ENCODE assay signal across 8 mouse cellular contexts in the genomic region with DNA sequence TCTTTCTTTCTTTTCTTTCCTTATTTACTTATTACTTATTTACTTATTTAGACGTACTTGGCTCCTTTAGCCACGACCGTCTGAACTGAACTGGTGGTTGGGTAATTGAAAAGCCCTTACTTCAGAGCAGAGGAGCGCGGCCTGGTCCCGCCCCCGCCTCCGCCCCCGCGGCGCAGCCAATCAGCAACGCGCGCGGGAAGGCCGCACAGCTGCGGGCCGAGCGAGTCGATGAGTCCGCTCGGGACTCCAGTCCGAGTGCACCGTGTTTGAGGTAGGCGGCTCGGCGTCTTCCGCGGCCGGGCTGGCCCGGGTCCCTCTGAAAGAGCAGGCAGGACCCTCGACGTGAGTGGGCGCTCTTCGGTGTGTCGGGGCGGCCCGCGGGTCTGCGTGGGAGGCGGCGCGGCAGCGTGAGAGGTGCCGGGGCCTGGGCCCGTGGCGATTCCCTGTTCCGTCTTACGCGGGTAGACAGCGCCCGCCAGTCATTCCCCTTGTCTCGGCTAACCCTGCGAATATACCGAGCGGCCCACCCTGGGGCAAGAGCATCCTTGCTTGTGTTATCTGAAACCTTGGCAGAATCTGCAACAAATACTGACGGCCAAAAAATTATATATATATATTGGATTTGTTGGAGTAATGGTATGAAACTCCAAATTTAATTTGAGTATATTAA. TPM values are rescaled to one million over a fixed set of nuclear protein-coding genes. Genes with fewer than 3 reads are reported as not detected.
DNase-seq lines count a peak whose midpoint lies in the region; ATAC-seq lines count a peak whose summit lies in the region.

A gene (plus strand): TSS at position 204 of the 670 bp plus-strand sequence.

- under 1% methylated on average over 57 of the region's 57 CpGs for WGBS in intestine, embryonic 14.5 days

- H3K4me2 ChIP-seq in intestine, embryonic 14.5 days (ENCODE audit: low read length), result peak within 1 kb of the TSS; percentile 72

- peak within 1 kb of the TSS; percentile 86 for H3K9ac ChIP-seq in intestine, embryonic 14.5 days (ENCODE audit: low read length)

- intact Hi-C loops in left cerebral cortex, postnatal 14 days (cut with DNase I), result no loop called here

- peak; percentile 97 for ATAC-seq in intestine, embryonic 14.5 days (replicated peaks; ENCODE audit: low FRiP score, low TSS enrichment, low read depth)

- H3K36me3 ChIP-seq in intestine, embryonic 14.5 days (ENCODE audit: control insufficient read depth, insufficient read depth, low read length), result no peaks in the 10 kb centered on the region

- peaks cover 11% of the 10 kb centered on the region for H3K4me1 ChIP-seq in intestine, embryonic 14.5 days (replicated peaks; ENCODE audit: control insufficient read depth, insufficient read depth, low read length)

- no peaks in the 10 kb centered on the region for H3K9me3 ChIP-seq in intestine, embryonic 14.5 days (ENCODE audit: control insufficient read depth, low read length)

- DNase-seq in adrenal gland, adult 18-20 months (ENCODE audit: low spot score in 2 of 2), result peak; percentile 95 to 98
- DNase-seq in embryo, embryonic 11 days, result peak; percentile 96
- DNase-seq in gastrocnemius, postnatal 25 days, result peak; percentile 97
- DNase-seq in intestine, embryonic 14.5 days (ENCODE audit: low spot score), result peak; percentile 95
- peak; percentile 96 to 97 for DNase-seq in left cerebral cortex, postnatal 14 days (ENCODE audit: low spot score in 2 of 2)
- peak; percentile 94 for DNase-seq in mesoderm, embryonic 11.5 days (ENCODE audit: low read depth, low spot score)
- DNase-seq in right cerebral cortex, postnatal 36 days (ENCODE audit: low spot score in 2 of 2), result peak; percentile 91 to 95
- peak; percentile 94 for DNase-seq in yolk sac, embryonic 10.5 days (ENCODE audit: low spot score)

- H3K27me3 ChIP-seq in intestine, embryonic 14.5 days (replicated peaks; ENCODE audit: control insufficient read depth, insufficient read depth, low read length), result no peaks in the 10 kb centered on the region

- H3K4me3 ChIP-seq in intestine, embryonic 14.5 days (ENCODE audit: low read depth, low read length), result peak within 1 kb of the TSS; percentile 87

- H3K27ac ChIP-seq in intestine, embryonic 14.5 days (ENCODE audit: low read depth), result peak within 1 kb of the TSS; percentile 83

RNA-seq across cellular contexts. Expression of the gene that starts here (rescaled TPM):
- total RNA-seq in adrenal gland, adult 18-20 months (2021), result 10 to 100 TPM; 27.6 to 37.6 TPM
- total RNA-seq in gastrocnemius, postnatal 25 days (2021), result 10 to 100 TPM; 32.0 to 32.5 TPM
- polyA plus RNA-seq in intestine, embryonic 14.5 days (2014; fragmentation: Nextera tagmentation; extraction: Ambion mirVana), result 70.9 and 72.6 TPM in 2 replicates
- 10 to 100 TPM; 23.4 to 23.5 TPM for total RNA-seq in left cerebral cortex, postnatal 14 days (2021)

Comparison
In these comparisons a context has a peak if more than half of its experiments do, and no peak if none do; other contexts are left out.
1. Peak in every context shown above with its lines: DNase-seq, ATAC-seq, H3K4me3 ChIP-seq and H3K27ac ChIP-seq.